Mouse (Mus musculus) intestine, embryonic 16.5 days (tissue): ENCODE measurements around the gene Bmp7. TPM values are rescaled to one million over a fixed set of nuclear protein-coding genes. Genes with fewer than 3 reads are reported as not detected.
A peak's percentile ranks its signal among the peaks of the same experiment; 100 is the strongest.

ENCODE experiments used
- ATAC-seq: fragments of 200-750 bp; cut with Nextera tagmentation; 2 replicates; pipeline ENCODE4 v1.8.0; 2017; ENCODE audit warnings: moderate TSS enrichment, moderate library complexity
- H3K27ac ChIP-seq: fragments of 300-500 bp; sonication (generic); 2 replicates; pipeline ENCODE4 v1.5.1; 2014; ENCODE audit warnings: mild to moderate bottlenecking, low read length
- H3K27me3 ChIP-seq: fragments of 300-500 bp; sonication (generic); replicated peaks from 2 replicates; pipeline ENCODE4 v1.6.1; 2014; ENCODE audit warnings: low read length, control low read depth, mixed read lengths; ENCODE audit not compliant: control insufficient read depth, insufficient read depth
- H3K36me3 ChIP-seq: fragments of 300-500 bp; sonication (generic); 2 replicates; pipeline ENCODE4 v1.6.1; 2014; ENCODE audit warnings: low read length, control low read depth; ENCODE audit not compliant: control insufficient read depth, insufficient read depth
- H3K4me1 ChIP-seq: fragments of 300-500 bp; sonication (generic); 2 replicates; pipeline ENCODE4 v1.6.1; 2014; ENCODE audit warnings: low read length, control low read depth, mixed read lengths; ENCODE audit not compliant: control insufficient read depth, insufficient read depth
- H3K4me2 ChIP-seq: fragments of 300-500 bp; sonication (generic); 2 replicates; pipeline ENCODE4 v1.6.1; 2014; ENCODE audit warnings: low read depth, low read length, control low read depth
- H3K4me3 ChIP-seq: fragments of 300-500 bp; sonication (generic); 2 replicates; pipeline ENCODE4 v1.5.1; 2014; ENCODE audit warnings: mild to moderate bottlenecking, low read length
- H3K9ac ChIP-seq: fragments of 300-500 bp; sonication (generic); 2 replicates; pipeline ENCODE4 v1.6.1; 2014; ENCODE audit warnings: low read depth, low read length
- H3K9me3 ChIP-seq: fragments of 300-500 bp; sonication (generic); 2 replicates; pipeline ENCODE4 v1.6.1; 2016; ENCODE audit warnings: low read length, control low read depth; ENCODE audit not compliant: control insufficient read depth
- WGBS: fragments of 180-500 bp; shearing (Covaris S2); extraction: QIAGEN DNeasy Blood & Tissue Kit; methylation state at CpG from one replicate; pipeline ENCODE4 v1.1.7; 2014; 5-methylcytosine and 5-hydroxymethylcytosine counted together
- polyA plus RNA-seq: library from polyadenylated mRNA; unstranded; fragments of >200 nt; fragmentation: Nextera tagmentation; extraction: Ambion mirVana; gene quantifications from 2 replicates; pipeline ENCODE4 v1.2.1, GENCODE M21; 2015

The Bmp7 gene
- polyA plus RNA-seq, 1 experiment from 2014 or later: 19.6 TPM

DNA sequence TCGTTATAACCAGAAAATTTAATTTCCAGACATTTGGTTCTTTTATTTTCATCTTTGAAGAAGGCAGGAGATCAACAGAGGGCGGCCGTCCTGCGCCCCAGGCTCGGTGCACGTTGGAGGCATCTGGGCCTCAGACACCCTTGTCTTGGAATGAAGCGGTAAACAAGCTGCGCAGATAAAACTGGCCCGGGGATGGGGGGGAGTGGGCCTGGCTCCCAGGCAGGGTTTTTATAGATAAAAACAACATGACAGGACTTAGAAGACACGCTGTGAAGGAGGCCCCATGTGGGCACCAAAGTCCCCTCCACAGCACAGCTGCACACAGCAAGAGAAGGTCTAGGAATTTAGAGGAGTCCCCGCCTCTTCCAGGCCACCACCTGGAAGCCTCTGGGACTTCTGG lies 10.6 kb upstream of the Bmp7 start:
- Histone ChIP-seq H3K27me3 (no peaks in the 10 kb centered on the region), H3K4me3 (no peak overlapping the region), H3K9ac (no peak overlapping the region), H3K4me2 (no peak overlapping the region), H3K9me3 (no peaks in the 10 kb centered on the region; the same call in 1 of the 2 replicates), H3K4me1 (no peaks in the 10 kb centered on the region), H3K36me3 (no peaks in the 10 kb centered on the region), H3K27ac (no peak overlapping the region)
- ATAC-seq: no peak
- WGBS: 30% methylated on average over 11 of the region's 11 CpGs

DNA sequence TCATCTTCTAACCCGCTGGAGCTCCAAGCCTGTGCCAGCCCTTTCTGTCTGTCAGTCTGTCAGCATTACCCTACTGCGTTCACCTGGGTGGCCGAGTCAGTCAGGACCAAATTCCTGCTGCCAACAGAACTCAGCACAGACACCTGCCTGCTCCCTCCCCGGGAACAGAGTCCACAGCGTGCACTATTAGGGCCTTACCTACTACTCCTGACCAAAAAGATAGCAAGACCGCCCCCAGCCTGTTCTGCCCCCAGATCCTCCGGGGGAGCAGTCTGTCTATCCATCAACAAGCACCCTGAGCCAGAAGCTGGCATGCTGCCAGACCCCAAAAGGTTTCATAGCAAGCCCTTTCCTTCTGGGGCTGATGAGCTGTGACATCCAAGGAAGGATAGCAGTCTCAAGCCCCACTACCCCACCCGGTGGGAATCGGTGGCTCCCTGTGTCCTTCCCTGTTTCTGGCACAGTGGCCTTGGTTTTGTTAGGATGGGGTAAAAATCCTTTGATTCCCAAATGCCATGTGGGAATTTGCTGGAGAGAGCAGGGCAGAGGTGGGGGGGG lies 10.1 kb upstream of the Bmp7 start:
- H3K36me3 ChIP-seq: no peaks in the 10 kb centered on the region
- H3K9me3 ChIP-seq: no peaks in the 10 kb centered on the region; the same call in 1 of the 2 replicates
- no peaks in the 10 kb centered on the region for H3K4me1 ChIP-seq
- ATAC-seq: 0 out of 2 replicates have a peak, but pooled peaks have one; percentile 16
- 63% methylated on average over 9 of the region's 9 CpGs for WGBS
- no peak overlapping the region for H3K9ac ChIP-seq
- no peak overlapping the region for H3K27ac ChIP-seq
- H3K4me3 ChIP-seq: no peak overlapping the region
- H3K27me3 ChIP-seq: no peaks in the 10 kb centered on the region
- H3K4me2 ChIP-seq: no peak overlapping the region

DNA sequence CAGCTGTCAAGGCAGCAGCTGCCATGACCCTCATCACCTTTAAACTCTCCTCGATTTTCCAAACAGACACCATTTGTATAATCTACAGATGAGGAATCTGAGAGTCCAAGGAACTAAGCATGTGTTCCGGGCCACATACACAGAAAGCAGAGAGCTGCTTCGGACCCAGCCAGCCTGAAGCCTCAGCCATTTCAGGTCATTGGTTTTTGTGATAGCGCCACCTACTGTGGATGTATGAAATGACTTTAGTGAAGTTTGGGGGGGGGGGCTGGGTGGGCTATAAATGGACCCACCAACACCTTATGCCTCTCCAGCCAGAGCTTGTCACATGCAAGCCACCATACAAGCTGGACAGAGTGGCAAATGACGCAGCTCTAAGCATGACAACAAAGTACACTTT lies 8.9 kb upstream of the Bmp7 start:
- no peak overlapping the region for H3K4me3 ChIP-seq
- no peak overlapping the region for H3K27ac ChIP-seq
- H3K9ac ChIP-seq: 0 out of 2 replicates have a peak overlapping the region, but pooled peaks have one; percentile 10
- no peak for ATAC-seq
- 39% methylated on average over 5 of the region's 5 CpGs for WGBS
- H3K4me2 ChIP-seq: no peak overlapping the region
- no peaks in the 10 kb centered on the region; the same call in 1 of the 2 replicates for H3K9me3 ChIP-seq
- H3K36me3 ChIP-seq: no peaks in the 10 kb centered on the region
- H3K4me1 ChIP-seq: no peaks in the 10 kb centered on the region
- H3K27me3 ChIP-seq: no peaks in the 10 kb centered on the region

DNA sequence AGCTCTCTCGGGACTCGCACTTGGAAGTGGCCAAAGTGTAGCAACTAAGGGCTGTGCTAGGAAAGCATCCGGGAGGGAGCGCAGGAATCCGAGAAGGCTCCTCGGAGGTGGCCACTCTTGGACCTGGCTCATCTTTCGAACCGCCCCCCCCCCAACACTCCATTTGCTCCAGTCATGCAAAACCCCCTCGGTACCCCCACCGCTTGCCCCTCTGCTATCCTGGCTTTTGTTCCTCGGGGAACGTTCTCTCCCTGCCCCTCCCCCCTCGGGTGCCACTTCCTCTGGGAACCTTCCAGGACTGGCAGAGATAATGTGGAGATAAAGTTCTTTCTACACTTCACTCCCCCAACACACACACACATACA lies 660 bp upstream of the Bmp7 start:
- Histone ChIP-seq H3K9ac (peak overlapping the region; percentile 80), H3K4me2 (peak overlapping the region; percentile 98), H3K4me1 (peaks cover 19% of the 10 kb centered on the region), H3K9me3 (no peaks in the 10 kb centered on the region), H3K27me3 (peaks cover 4% of the 10 kb centered on the region; the same call in 1 of the 2 replicates), H3K27ac (peak overlapping the region; percentile 92), H3K36me3 (no peaks in the 10 kb centered on the region), H3K4me3 (peak overlapping the region; percentile 69)
- 0% methylated on average over 12 of the region's 13 CpGs for WGBS
- ATAC-seq: no peak

DNA sequence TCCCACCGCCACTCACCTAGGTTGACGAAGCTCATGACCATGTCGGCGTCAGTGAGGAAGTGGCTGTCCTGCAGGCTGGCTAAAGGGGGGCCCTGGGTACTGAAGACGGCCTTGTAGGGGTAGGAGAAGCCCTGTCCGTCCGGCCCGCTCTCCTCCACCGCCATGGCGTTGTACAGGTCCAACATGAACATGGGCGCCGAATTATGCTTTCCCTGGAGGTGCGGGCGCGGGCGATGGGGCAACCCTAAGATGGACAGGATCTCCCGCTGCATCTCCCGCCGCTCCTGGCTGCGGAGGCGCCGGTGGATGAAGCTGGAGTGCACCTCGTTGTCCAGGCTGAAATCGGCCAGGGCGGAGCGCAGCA lies 500 bp downstream of the Bmp7 start:
- Histone ChIP-seq H3K9ac (peak overlapping the region; percentile 80), H3K9me3 (no peaks in the 10 kb centered on the region), H3K4me1 (peaks cover 31% of the 10 kb centered on the region), H3K27ac (peak overlapping the region; percentile 92), H3K36me3 (no peaks in the 10 kb centered on the region), H3K4me2 (peak overlapping the region; percentile 98), H3K27me3 (peaks cover 4% of the 10 kb centered on the region; the same call in 1 of the 2 replicates), H3K4me3 (peak overlapping the region; percentile 69)
- peak; percentile 12 for ATAC-seq
- WGBS: under 1% methylated on average over 26 of the region's 26 CpGs

DNA sequence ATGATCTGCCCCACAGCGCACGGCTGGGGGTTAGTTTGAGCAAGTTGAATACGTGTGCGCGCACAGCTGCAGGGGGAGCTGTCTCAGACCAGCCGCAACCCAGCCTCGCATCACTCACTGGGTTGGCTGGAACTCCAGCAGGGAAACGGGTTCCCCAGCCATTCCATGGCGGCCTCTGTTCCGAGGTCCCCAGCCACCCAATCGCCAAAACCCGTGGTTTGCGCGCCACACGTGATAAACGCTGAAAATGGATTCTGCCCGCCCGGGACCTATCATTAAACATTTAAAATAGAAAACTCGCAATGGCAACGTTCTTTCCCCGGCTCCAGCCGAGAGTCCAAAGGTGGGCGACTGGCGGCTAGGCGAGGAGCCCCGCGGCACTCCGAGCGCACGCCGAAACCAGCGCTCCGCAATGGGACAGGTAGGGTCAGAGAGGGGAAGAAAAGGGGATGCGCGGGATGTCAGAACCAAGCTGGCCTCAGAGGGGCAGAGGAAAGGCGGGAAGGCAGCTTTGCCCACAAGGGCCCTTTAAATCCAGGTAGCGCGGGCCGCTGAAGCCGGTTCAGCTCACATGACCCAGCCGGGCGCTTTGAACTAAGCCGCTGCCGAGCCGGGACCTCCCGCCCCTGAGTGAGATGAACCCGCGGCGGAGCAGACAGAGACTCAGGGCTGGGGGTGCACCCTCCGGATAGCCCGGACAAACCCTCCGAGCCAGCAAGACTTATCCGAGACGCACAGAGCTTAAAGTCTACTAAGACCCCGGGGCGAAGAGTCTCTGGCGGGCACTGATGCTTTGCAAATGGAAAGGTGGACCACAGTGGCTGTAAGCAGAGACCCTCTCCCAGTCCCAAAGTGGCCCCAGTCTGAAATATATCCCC lies 1.1 kb downstream of the Bmp7 start:
- Histone ChIP-seq H3K4me3 (peak overlapping the region; percentile 69), H3K4me1 (peaks cover 37% of the 10 kb centered on the region), H3K9ac (peak overlapping the region; percentile 80), H3K27me3 (peaks cover 4% of the 10 kb centered on the region; the same call in 1 of the 2 replicates), H3K4me2 (peak overlapping the region; percentile 98), H3K9me3 (no peaks in the 10 kb centered on the region), H3K27ac (peak overlapping the region; percentile 92), H3K36me3 (no peaks in the 10 kb centered on the region)
- ATAC-seq: peak; percentile 29
- WGBS: under 1% methylated on average over 57 of the region's 57 CpGs

DNA sequence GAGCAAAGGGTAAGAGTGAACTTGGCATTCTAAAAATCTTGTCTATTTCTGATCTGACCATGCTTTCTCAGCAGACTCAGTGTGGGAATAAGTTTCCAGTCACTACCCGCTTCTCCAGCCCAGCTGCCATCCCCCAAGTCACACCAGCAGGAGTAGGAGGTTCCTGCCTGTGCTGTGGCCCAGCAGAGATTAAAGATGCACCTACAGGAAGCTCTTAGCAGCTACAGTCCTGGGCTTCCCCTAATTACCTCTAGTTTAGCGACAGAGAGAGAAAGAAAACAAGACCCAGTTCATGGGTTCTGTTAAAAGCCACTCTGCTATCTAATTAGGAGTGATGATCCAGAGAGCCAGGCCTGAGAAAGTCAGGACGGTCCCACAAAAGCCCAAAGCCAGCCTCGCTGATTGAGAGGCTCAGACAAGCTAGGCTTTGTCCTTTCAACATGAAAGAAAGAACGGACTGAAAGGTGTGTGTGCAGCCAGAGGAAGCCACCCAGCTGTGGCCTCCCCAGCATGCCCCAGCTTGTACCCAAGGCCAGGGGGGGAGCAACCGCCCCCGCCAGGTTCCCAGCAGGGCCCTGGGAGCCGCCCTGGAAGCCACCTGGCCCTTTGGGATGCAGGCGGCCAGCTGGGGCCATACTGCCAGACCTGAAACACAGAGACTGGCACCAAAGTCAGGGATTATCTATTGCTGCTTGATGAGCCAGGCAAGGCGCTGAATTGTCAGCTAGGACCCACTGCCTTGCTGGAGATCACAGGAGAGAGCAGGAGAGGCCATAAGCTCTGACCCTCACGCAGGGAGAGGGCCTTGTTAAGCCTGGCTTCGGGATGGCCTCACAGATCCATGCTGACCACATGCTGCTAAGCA lies 2.6 kb downstream of the Bmp7 start:
- H3K4me2 ChIP-seq: peak overlapping the region; percentile 98
- H3K4me3 ChIP-seq: peak overlapping the region; percentile 69; the same call in 1 of the 2 replicates
- 62% methylated on average over 12 of the region's 12 CpGs for WGBS
- peak overlapping the region; percentile 46 for H3K27ac ChIP-seq
- H3K36me3 ChIP-seq: no peaks in the 10 kb centered on the region
- H3K9ac ChIP-seq: peak overlapping the region; percentile 80
- peaks cover 46% of the 10 kb centered on the region for H3K4me1 ChIP-seq
- no peak for ATAC-seq
- peaks cover 4% of the 10 kb centered on the region; the same call in 1 of the 2 replicates for H3K27me3 ChIP-seq
- H3K9me3 ChIP-seq: no peaks in the 10 kb centered on the region

DNA sequence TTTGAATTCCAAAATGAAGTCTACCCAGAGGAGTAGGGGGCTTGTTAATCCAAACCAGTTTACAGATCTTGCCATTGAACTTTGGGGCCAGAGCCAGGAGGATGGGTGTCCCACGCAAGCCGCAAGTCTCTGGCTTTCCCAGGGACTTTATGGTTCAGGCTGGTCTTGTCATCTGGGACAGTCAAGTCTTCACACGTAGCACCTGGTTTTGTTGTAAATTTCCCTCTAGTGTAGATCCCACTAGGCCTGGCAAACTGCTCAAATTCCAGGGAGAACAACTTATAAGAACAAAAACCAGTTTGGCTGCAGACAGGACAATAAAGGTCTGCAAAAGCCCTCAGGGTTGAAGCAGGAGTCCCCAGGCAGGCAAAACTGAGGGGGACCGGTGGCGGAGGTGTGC lies 3.3 kb downstream of the Bmp7 start:
- Histone ChIP-seq H3K9ac (no peak overlapping the region; the same call in 1 of the 2 replicates), H3K36me3 (no peaks in the 10 kb centered on the region), H3K9me3 (no peaks in the 10 kb centered on the region), H3K27ac (no peak overlapping the region), H3K4me3 (no peak overlapping the region), H3K4me1 (peaks cover 50% of the 10 kb centered on the region), H3K4me2 (no peak overlapping the region), H3K27me3 (peaks cover 4% of the 10 kb centered on the region; the same call in 1 of the 2 replicates)
- ATAC-seq: no peak
- 71% methylated on average over 5 of the region's 5 CpGs for WGBS
